Comparison of ENCODE assay signal across 14 mouse cellular contexts in genomic region chr9:65859656-65860055, GRCm38 (mm10).
"Had no signal": no experiment of that assay in that cellular context is flagged by ENCODE, and none has a peak within 500 bp of the region (broad histone marks: within the 10 kb centered on the region; RNA-seq: fewer than 3 reads in every experiment).

No protein-coding gene starts in this region.

- H3K27ac ChIP-seq: limb, embryonic 10.5 days; liver, embryonic 15.5 days; midbrain, embryonic 10.5 days; neural tube, embryonic 12.5 days had no signal

- DNase-seq: kidney, postnatal 25 days; layer of hippocampus, adult 9-11 months; layer of hippocampus, postnatal 36 days; lung, adult 2 months; lung, postnatal 36 days; midbrain, embryonic 14.5 days; right cerebral cortex, postnatal 14 days; thymus, postnatal 4 days had no signal

- H3K4me1 ChIP-seq: limb, embryonic 10.5 days; liver, embryonic 15.5 days; midbrain, embryonic 10.5 days; neural tube, embryonic 12.5 days had no signal

- H3K4me3 ChIP-seq: limb, embryonic 10.5 days; liver, embryonic 15.5 days; midbrain, embryonic 10.5 days; neural tube, embryonic 12.5 days had no signal

- ATAC-seq: lung, postnatal 0 days had no signal

- H3K9me3 ChIP-seq: limb, embryonic 10.5 days; liver, embryonic 15.5 days; midbrain, embryonic 10.5 days; neural tube, embryonic 12.5 days had no signal

- H3K4me2 ChIP-seq: liver, embryonic 11.5 days; liver, embryonic 15.5 days; neural tube, embryonic 12.5 days had no signal

- H3K27me3 ChIP-seq: liver, embryonic 15.5 days; neural tube, embryonic 12.5 days had no signal

- H3K9ac ChIP-seq: liver, embryonic 15.5 days; neural tube, embryonic 12.5 days had no signal
